Mouse (Mus musculus) myocyte (in vitro differentiated cells): ENCODE measurements around the gene Dhrs7c.

Experiments used
- E2F4 ChIP-seq: IDR thresholded peaks from one replicate; pipeline ENCODE4 v1.6.1; 2011; ENCODE audit warnings: mild to moderate bottlenecking, control low read depth, moderate library complexity; ENCODE audit not compliant: insufficient read depth
- MAX ChIP-seq: IDR thresholded peaks from one replicate; pipeline ENCODE4 v1.6.1; 2011; ENCODE audit warnings: low read depth, mild to moderate bottlenecking, control low read depth
- MYOD1 ChIP-seq, 3 experiments: IDR thresholded peaks; one replicate each; pipeline ENCODE4 v1.6.1; 2011; ENCODE audit warnings: control low read depth in 2 of 3, low read depth in 2 of 3, mild to moderate bottlenecking in 2 of 3, moderate library complexity in 1 of 3; ENCODE audit not compliant: insufficient read length in 2 of 3, control insufficient read depth in 1 of 3
- MYOG ChIP-seq, 3 experiments: IDR thresholded peaks; one replicate each; pipeline ENCODE4 v1.6.1; 2011; ENCODE audit warnings: control low read depth in 2 of 3, low read depth in 2 of 3, mild to moderate bottlenecking in 2 of 3; ENCODE audit not compliant: insufficient read length in 2 of 3, control insufficient read depth in 1 of 3, insufficient read depth in 1 of 3
- POLR2A ChIP-seq: IDR thresholded peaks from one replicate; pipeline ENCODE4 v1.6.1; 2011; ENCODE audit warnings: low read depth, mild to moderate bottlenecking, control low read depth, moderate library complexity; ENCODE audit not compliant: insufficient read length
- SRF ChIP-seq: IDR thresholded peaks from one replicate; pipeline ENCODE4 v1.6.1; 2011; ENCODE audit warnings: low read depth; ENCODE audit not compliant: control insufficient read depth, insufficient read length
- TCF3 ChIP-seq: IDR thresholded peaks from one replicate; pipeline ENCODE4 v1.6.1; 2011; ENCODE audit warnings: low read depth, control low read depth; ENCODE audit not compliant: insufficient read length
- USF1 ChIP-seq: IDR thresholded peaks from one replicate; pipeline ENCODE4 v1.6.1; 2011; ENCODE audit warnings: low read depth, mild to moderate bottlenecking, control low read depth, moderate library complexity

DNA sequence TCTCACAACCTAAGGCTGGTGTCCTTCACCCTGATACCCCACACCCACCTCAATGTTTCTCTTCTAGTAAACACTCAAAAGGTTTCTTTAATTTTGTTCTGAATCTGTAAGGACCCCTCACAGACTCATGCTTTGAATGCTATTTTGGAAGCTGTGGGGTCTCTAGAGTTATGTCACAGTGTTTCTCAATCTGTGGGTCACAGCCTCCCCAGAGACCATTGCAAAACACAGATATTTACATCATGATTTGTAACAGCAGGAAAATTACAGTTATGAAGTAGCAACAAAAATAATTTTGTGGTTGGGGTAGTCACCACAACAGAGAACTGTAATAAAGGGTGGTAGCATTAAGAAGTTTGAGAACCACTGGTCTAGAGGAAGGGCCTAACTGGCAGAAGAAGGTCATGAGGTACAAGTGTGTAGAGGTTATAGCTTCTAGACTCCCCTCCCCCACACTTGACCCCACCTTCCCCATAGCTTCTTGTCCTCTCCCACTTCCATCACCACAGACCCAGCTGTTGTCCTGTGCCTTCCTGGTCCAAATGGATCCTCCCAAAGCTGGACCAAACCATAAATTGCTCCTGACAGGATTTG lies 2.2 kb downstream of the Dhrs7c start:
- TF ChIP-seq USF1 = no peak
- TF ChIP-seq POLR2A = no peak
- TF ChIP-seq MYOG (IDR thresholded peaks at IDR 0.05; ENCODE audit: control insufficient read depth in 1 of 3, insufficient read depth in 1 of 3, insufficient read length in 2 of 3, low read depth in 2 of 3) = peak in 1 of 3 experiments; percentile 37
- no peak for TF ChIP-seq SRF
- TF ChIP-seq MAX = no peak
- no peak for TF ChIP-seq TCF3
- TF ChIP-seq E2F4 = no peak
- TF ChIP-seq MYOD1 (IDR thresholded peaks at IDR 0.05; ENCODE audit: control insufficient read depth in 1 of 3, insufficient read length in 2 of 3, low read depth in 2 of 3) = peak in 1 of 3 experiments; percentile 61
